In genomic region chr13:97842801-97843200, GRCm38 (mm10) we compare ENCODE assay signal across 14 mouse cellular contexts.
"Had no signal": no experiment of that assay in that cellular context is flagged by ENCODE, and none has a peak within 500 bp of the region (broad histone marks: within the 10 kb centered on the region; RNA-seq: fewer than 3 reads in every experiment).

No protein-coding gene starts in this region.

- H3K4me2 ChIP-seq: limb, embryonic 15.5 days; liver, embryonic 12.5 days; midbrain, embryonic 12.5 days; neural tube, embryonic 13.5 days; stomach, embryonic 15.5 days had no signal

- H3K36me3 ChIP-seq: limb, embryonic 15.5 days; liver, embryonic 12.5 days; midbrain, embryonic 12.5 days; neural tube, embryonic 13.5 days; stomach, embryonic 15.5 days had no signal

- H3K4me1 ChIP-seq: limb, embryonic 15.5 days; liver, embryonic 12.5 days; neural tube, embryonic 13.5 days had no signal

- DNase-seq: kidney, adult 18-20 months; kidney, postnatal 10 days; lung, postnatal 10 days; retina, postnatal 1 day; right cerebral cortex, postnatal 14 days; thymus, adult 2 months; thymus, postnatal 25 days had no signal

- H3K27me3 ChIP-seq: neural tube, embryonic 13.5 days; stomach, embryonic 15.5 days had no signal

- ATAC-seq: liver, embryonic 12.5 days; midbrain, embryonic 16.5 days had no signal

- H3K4me3 ChIP-seq: left cerebral cortex, adult 2 months; limb, embryonic 15.5 days; liver, embryonic 12.5 days; midbrain, embryonic 12.5 days; neural tube, embryonic 13.5 days; stomach, embryonic 15.5 days had no signal

- H3K27ac ChIP-seq: left cerebral cortex, adult 2 months; limb, embryonic 15.5 days; liver, embryonic 12.5 days; midbrain, embryonic 12.5 days; neural tube, embryonic 13.5 days; stomach, embryonic 15.5 days had no signal

- H3K9ac ChIP-seq: limb, embryonic 15.5 days; liver, embryonic 12.5 days; midbrain, embryonic 12.5 days; neural tube, embryonic 13.5 days; stomach, embryonic 15.5 days had no signal

- H3K9me3 ChIP-seq: limb, embryonic 15.5 days; liver, embryonic 12.5 days; midbrain, embryonic 12.5 days; stomach, embryonic 15.5 days had no signal
